ENCODE assay signal across 8 mouse cellular contexts in genomic region chr3:54358463-54359189, GRCm38 (mm10). TPM values are rescaled to one million over a fixed set of nuclear protein-coding genes. Genes with fewer than 3 reads are reported as not detected.
DNase-seq lines count a peak whose midpoint lies in the region; ATAC-seq and TF ChIP-seq lines count a peak whose summit lies in the region.

No protein-coding gene starts in this region.

- peak; percentile 9 for DNase-seq in 416B (ENCODE audit: low read depth)
- peak; percentile 76 for DNase-seq in adrenal gland, postnatal 14 days
- DNase-seq in heart, adult 2 months: peak; percentile 36 to 54
- no peak for DNase-seq in frontal cortex, postnatal 36 days (ENCODE audit: low spot score in 2 of 2)

- peak overlapping the region; percentile 52 for H3K4me2 ChIP-seq in kidney, embryonic 16.5 days (replicated peaks; ENCODE audit: low read depth, low read length)

- peak; percentile 91 for ATAC-seq in kidney, embryonic 16.5 days (ENCODE audit: low FRiP score, low TSS enrichment)
- ATAC-seq in megakaryocyte, adult 5-6 weeks (ENCODE audit: poor library complexity, severe bottlenecking): peak; percentile 51
- ATAC-seq in activated CD4-positive, CD25-positive, alpha-beta regulatory T cell, adult 4 months: no peak
- ATAC-seq in frontal cortex, adult (ENCODE audit: low TSS enrichment): no peak

- H3K9me3 ChIP-seq in kidney, embryonic 16.5 days (ENCODE audit: low read length): no peaks in the 10 kb centered on the region

- no peaks in the 10 kb centered on the region for H3K27me3 ChIP-seq in heart, adult 2 months (ENCODE audit: control insufficient read depth, insufficient read depth, low read length)
- no peaks in the 10 kb centered on the region for H3K27me3 ChIP-seq in kidney, embryonic 16.5 days (ENCODE audit: insufficient read depth, low read length)

- H3K4me3 ChIP-seq in heart, adult 2 months: no peak overlapping the region
- peak overlapping the region; percentile 15 for H3K4me3 ChIP-seq in kidney, embryonic 16.5 days (ENCODE audit: low read length)

- WGBS in heart, adult 2 months: 26% methylated on average over 15 of the region's 15 CpGs
- WGBS in kidney, embryonic 16.5 days: 13% methylated on average over 15 of the region's 15 CpGs

- H3K9ac ChIP-seq in heart, adult 2 months (ENCODE audit: low read depth, low read length): no peak overlapping the region; the same call in 1 of the 2 replicates
- peak overlapping the region; percentile 51 for H3K9ac ChIP-seq in kidney, embryonic 16.5 days (replicated peaks; ENCODE audit: low read length)

- TF ChIP-seq POLR2A in heart, adult 2 months (IDR thresholded peaks at IDR 0.05; ENCODE audit: insufficient read depth, low read depth, low read length): no peak

- no peaks in the 10 kb centered on the region for H3K36me3 ChIP-seq in heart, adult 2 months (ENCODE audit: control insufficient read depth, insufficient read depth, low read length)
- no peaks in the 10 kb centered on the region for H3K36me3 ChIP-seq in kidney, embryonic 16.5 days (ENCODE audit: insufficient read depth, low read length)

- peak overlapping the region; percentile 48 for H3K27ac ChIP-seq in heart, adult 2 months
- H3K27ac ChIP-seq in kidney, embryonic 16.5 days (ENCODE audit: low read length): peak overlapping the region; percentile 58

- H3K79me2 ChIP-seq in heart, adult 2 months (replicated peaks; ENCODE audit: control insufficient read depth, insufficient read depth, low read length): no peaks in the 10 kb centered on the region

- intact Hi-C loops in heart, adult 2 months (cut with DNase I): loop anchor here (10.0 kb wide), 1 partner anchor 236 kb away; no protein-coding TSS in a partner anchor

- TF ChIP-seq EP300 in heart, adult 2 months (IDR thresholded peaks at IDR 0.05; ENCODE audit: insufficient read depth, low read depth, low read length): no peak

- peaks cover 4% of the 10 kb centered on the region for H3K4me1 ChIP-seq in heart, adult 2 months (ENCODE audit: control insufficient read depth, insufficient read depth, low read length)
- H3K4me1 ChIP-seq in kidney, embryonic 16.5 days (ENCODE audit: insufficient read depth, low read length): peaks cover 19% of the 10 kb centered on the region

- TF ChIP-seq CTCF in heart, adult 2 months (IDR thresholded peaks at IDR 0.05): no peak

RNA-seq across cellular contexts. Expression of gene Postn, which starts 2.3 kb away (rescaled TPM):
- total RNA-seq in adrenal gland, postnatal 14 days (2021): 179 and 211 TPM in 2 replicates
- total RNA-seq in heart, adult 2 months (2021): 10 to 100 TPM; 12.4 to 14.4 TPM
- polyA plus RNA-seq in heart, adult 2 months (2012; rRNA removed): 17.2 and 34.3 TPM in 2 replicates
- 108 and 117 TPM in 2 replicates for polyA plus RNA-seq in kidney, embryonic 16.5 days (2015; fragmentation: Nextera tagmentation; extraction: Ambion mirVana)
- total RNA-seq in megakaryocyte, adult 5-6 weeks (2015): 0.27 TPM in 1 of 2 replicates, not detected in the other
- not detected in 2 replicates for total RNA-seq in megakaryocyte, adult 5-6 weeks (2017)
- polyA plus RNA-seq in activated CD4-positive, CD25-positive, alpha-beta regulatory T cell, adult 4 months (2017; shearing (Covaris generic)): under 1 TPM in 1 of 2 experiments, not detected in 1; 0.11 TPM

Comparison
In these comparisons a context has a peak if more than half of its experiments do, and no peak if none do; other contexts are left out.
1. DNase-seq: peak in 416B (single experiment), adrenal gland, postnatal 14 days (single experiment) and heart, adult 2 months (2 of 2); none in frontal cortex, postnatal 36 days (0 of 2).
2. ATAC-seq: peak in kidney, embryonic 16.5 days (single experiment) and megakaryocyte, adult 5-6 weeks (single experiment); none in activated CD4-positive, CD25-positive, alpha-beta regulatory T cell, adult 4 months (single experiment) and frontal cortex, adult (single experiment).
3. RNA of gene Postn, which starts 2.3 kb away (total RNA-seq): 179 to 211 TPM in adrenal gland, postnatal 14 days; 12.4 to 14.4 TPM in heart, adult 2 months and 0.27 TPM in megakaryocyte, adult 5-6 weeks; every median in the first group is over 10 times any median in the second.